Mouse (Mus musculus): Measurements from ENCODE around the gene Tmem178b.

Tmem178b gene

GRCm38 (mm10) chr6:40015711-40016460 lies 142.8 kb downstream of the Tmem178b start:
- no peak for DNase-seq (ENCODE audit: low spot score)

GRCm38 (mm10) chr6:40019396-40019795 lies 146.3 kb downstream of the Tmem178b start:
- no peak for DNase-seq (ENCODE audit: low spot score)

- no peak for DNase-seq (ENCODE audit: low spot score)
Measured at GRCm38 (mm10) chr6:40023592-40024335, 150.7 kb downstream of the Tmem178b start.

- DNase-seq (ENCODE audit: low spot score), result no peak
Measured at GRCm38 (mm10) chr6:40024336-40024934, 151.4 kb downstream of the Tmem178b start.

GRCm38 (mm10) chr6:40032901-40033300 lies 159.8 kb downstream of the Tmem178b start:
- DNase-seq (ENCODE audit: low spot score), result no peak

GRCm38 (mm10) chr6:40033935-40034334 lies 160.9 kb downstream of the Tmem178b start:
- no peak for DNase-seq (ENCODE audit: low spot score)

GRCm38 (mm10) chr6:40048969-40049908 lies 176.2 kb downstream of the Tmem178b start:
- DNase-seq (ENCODE audit: low spot score), result no peak

GRCm38 (mm10) chr6:40049909-40050484 lies 176.9 kb downstream of the Tmem178b start:
- no peak for DNase-seq (ENCODE audit: low spot score)

GRCm38 (mm10) chr6:40051698-40052097 lies 178.6 kb downstream of the Tmem178b start:
- DNase-seq (ENCODE audit: low spot score), result no peak

GRCm38 (mm10) chr6:40052593-40052992 lies 179.5 kb downstream of the Tmem178b start:
- no peak for DNase-seq (ENCODE audit: low spot score)

DNA sequence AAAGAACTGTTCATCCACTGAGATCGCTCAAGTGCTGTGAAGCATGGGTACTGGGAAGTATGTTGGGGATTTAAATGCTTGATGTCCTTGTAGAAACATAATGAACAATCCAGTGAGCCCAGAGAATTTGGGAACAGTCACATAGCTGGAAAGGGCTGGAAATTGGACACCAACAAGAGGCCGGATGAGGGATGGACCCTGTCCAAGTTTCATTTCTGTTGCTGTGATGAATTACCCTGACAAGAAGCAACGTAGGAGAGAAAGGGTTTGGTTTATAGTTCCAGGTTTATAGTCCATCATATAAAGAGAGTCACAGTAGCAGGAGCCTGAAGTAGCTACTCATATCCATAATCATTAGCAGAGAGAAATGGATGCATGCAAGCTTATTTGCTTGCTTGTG lies 186.4 kb downstream of the Tmem178b start:
- no peak for DNase-seq (ENCODE audit: low spot score)

- DNase-seq (ENCODE audit: low spot score), result no peak
Measured at GRCm38 (mm10) chr6:40061327-40062189, 188.5 kb downstream of the Tmem178b start.

DNA sequence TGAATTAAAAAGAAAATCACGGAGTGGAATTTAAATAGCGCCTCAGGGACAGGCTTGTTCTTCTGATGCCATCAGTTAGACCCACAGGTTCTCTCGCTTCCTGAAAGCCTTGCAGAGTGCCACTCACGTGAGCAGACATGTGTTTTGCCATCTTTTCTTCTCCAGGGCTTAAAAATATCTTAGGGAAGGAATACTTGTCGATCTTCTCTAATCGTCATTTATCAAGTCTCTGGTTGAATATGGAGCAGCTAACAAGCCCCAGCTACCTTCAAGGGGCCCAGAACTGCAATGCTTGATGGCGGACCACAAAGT lies 189.1 kb downstream of the Tmem178b start:
- DNase-seq (ENCODE audit: low spot score), result no peak

DNA sequence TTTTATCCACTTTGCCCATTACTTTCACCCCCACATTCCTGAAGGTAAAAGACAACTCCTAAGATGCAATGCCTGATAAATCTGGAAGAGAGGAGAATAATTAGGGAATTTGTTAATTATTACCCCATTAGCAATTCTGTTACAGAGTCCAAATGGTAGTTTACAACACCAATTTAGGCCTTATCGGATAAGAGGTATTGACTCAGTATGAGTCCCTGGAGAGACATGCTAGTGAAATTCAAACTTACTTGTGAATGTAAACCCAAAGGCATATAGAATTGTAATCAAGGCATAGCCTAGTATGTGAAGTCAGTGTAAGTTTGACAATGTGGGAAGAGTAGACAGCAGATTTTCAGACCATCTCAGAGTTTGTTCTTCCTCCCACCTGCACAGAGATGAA lies 190.4 kb downstream of the Tmem178b start:
- no peak for DNase-seq (ENCODE audit: low spot score)

DNA sequence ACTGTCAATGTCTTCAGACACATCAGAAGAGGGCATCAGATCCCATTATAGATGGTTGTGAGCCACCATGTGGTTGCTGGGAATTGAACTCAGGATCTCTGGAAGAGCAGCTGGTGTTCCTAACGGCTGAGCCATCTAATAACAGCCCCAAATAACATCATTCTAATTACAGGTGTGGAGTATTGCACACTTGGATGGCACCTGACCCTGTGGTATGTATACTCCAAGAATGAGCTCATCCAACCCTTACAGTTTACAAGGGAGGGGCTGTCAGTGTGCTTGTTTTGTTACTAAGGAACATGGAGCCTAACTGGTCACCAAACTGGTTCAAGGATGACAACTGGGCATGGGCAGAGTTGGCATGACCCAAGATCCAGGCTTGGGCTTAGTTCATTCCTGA lies 190.8 kb downstream of the Tmem178b start:
- no peak for DNase-seq (ENCODE audit: low spot score)

DNA sequence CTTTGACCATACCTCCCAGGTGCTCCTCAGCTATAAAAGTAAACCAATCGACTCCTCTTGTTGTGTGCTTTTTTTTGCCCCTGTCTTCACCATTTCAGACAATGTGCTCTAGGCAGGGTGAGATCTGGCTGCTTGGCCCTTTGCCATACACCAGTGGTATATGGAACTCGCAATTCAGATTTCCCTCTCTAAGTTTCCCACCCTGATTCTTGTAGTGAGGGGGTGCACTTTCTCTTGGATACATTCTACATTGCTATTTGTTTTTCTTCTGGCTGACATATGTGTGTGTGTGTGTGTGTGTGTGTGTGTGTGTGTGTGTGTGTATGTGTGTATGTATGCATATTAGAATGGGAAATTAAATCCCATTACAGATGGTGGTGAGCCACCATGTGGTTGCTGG lies 191.3 kb downstream of the Tmem178b start:
- no peak for DNase-seq (ENCODE audit: low spot score)

GRCm38 (mm10) chr6:40068467-40068866 lies 195.4 kb downstream of the Tmem178b start:
- no peak for DNase-seq (ENCODE audit: low spot score)

GRCm38 (mm10) chr6:40071007-40071406 lies 197.9 kb downstream of the Tmem178b start:
- no peak for DNase-seq (ENCODE audit: low spot score)

- DNase-seq (ENCODE audit: low spot score), result no peak
Measured at GRCm38 (mm10) chr6:40076089-40076488, 203.0 kb downstream of the Tmem178b start.

GRCm38 (mm10) chr6:40076670-40077313 lies 203.7 kb downstream of the Tmem178b start:
- no peak for DNase-seq (ENCODE audit: low spot score)
